Mouse (Mus musculus) limb, embryonic 14.5 days (tissue): Measurements from ENCODE around the gene Cd34. TPM values are rescaled to one million over a fixed set of nuclear protein-coding genes. Genes with fewer than 3 reads are reported as not detected.

ENCODE experiments used
- ATAC-seq: fragments of 200-750 bp; cut with Nextera tagmentation; 2 replicates; pipeline ENCODE4 v1.8.0; 2017; ENCODE audit warnings: low read depth, moderate number of reproducible peaks, moderate TSS enrichment; ENCODE audit not compliant: low FRiP score
- DNase-seq: peaks from one replicate; pipeline ENCODE4 v3.0.0-alpha.2; 2015; ENCODE audit warnings: low spot score
- H3K27ac ChIP-seq: fragments of 300-500 bp; sonication (generic); replicated peaks from 2 replicates; pipeline ENCODE4 v1.5.1; 2014; ENCODE audit warnings: low read depth, mild to moderate bottlenecking, low read length, moderate library complexity, mixed read lengths
- H3K27me3 ChIP-seq: fragments of 300-500 bp; sonication (generic); 2 replicates; pipeline ENCODE4 v1.6.1; 2014; ENCODE audit warnings: low read length, mixed read lengths; ENCODE audit not compliant: control insufficient read depth, insufficient read depth
- H3K36me3 ChIP-seq: fragments of 300-500 bp; sonication (generic); 2 replicates; pipeline ENCODE4 v1.6.1; 2014; ENCODE audit warnings: mild to moderate bottlenecking, low read length, moderate library complexity, mixed read lengths; ENCODE audit not compliant: control insufficient read depth, insufficient read depth
- H3K4me1 ChIP-seq: fragments of 300-500 bp; sonication (generic); 2 replicates; pipeline ENCODE4 v1.6.1; 2014; ENCODE audit warnings: antibody characterized with exemption, low read length, mixed read lengths; ENCODE audit not compliant: control insufficient read depth, insufficient read depth
- H3K4me2 ChIP-seq: fragments of 300-500 bp; sonication (generic); replicated peaks from 2 replicates; pipeline ENCODE4 v1.6.1; 2014; ENCODE audit warnings: low read depth, mild to moderate bottlenecking, low read length, moderate library complexity; ENCODE audit not compliant: severe bottlenecking
- H3K4me3 ChIP-seq: fragments of 300-500 bp; sonication (generic); replicated peaks from 2 replicates; pipeline ENCODE4 v1.5.1; 2014; ENCODE audit warnings: low read length
- H3K9ac ChIP-seq: fragments of 300-500 bp; sonication (generic); 2 replicates; pipeline ENCODE4 v1.6.1; 2014; ENCODE audit warnings: mild to moderate bottlenecking, low read depth, low read length, moderate library complexity; ENCODE audit not compliant: severe bottlenecking
- H3K9me3 ChIP-seq: fragments of 300-500 bp; sonication (generic); 2 replicates; pipeline ENCODE4 v1.6.1; 2016; ENCODE audit warnings: low read length; ENCODE audit not compliant: control insufficient read depth
- POLR2A ChIP-seq: fragments of 200-500 bp; IDR thresholded peaks from 2 replicates; pipeline ENCODE4 v1.8.0; 2012; ENCODE audit warnings: inconsistent platforms, mild to moderate bottlenecking, moderate library complexity, borderline replicate concordance; ENCODE audit not compliant: insufficient read depth, insufficient read length; ENCODE audit errors: extremely low read depth
- WGBS: fragments of 180-500 bp; shearing (Covaris S2); extraction: QIAGEN DNeasy Blood & Tissue Kit; methylation state at CpG from one replicate; pipeline ENCODE4 v1.1.7; 2014; 5-methylcytosine and 5-hydroxymethylcytosine counted together
- polyA plus RNA-seq, 2 experiments: library from polyadenylated mRNA; depleted of rRNA in 1 of 2; stranded (reverse) in 1 of 2; unstranded in 1 of 2; fragments of >200 nt; fragmentation: Nextera tagmentation in 1 of 2; extraction: Ambion mirVana in 1 of 2; gene quantifications; 2 replicates each; pipeline versions ENCODE4 v1.2.1 to v1.2.3; 2012 to 2014

Cd34 gene
- polyA plus RNA-seq, 2 experiments, result 80.0 to 108 TPM

DNA sequence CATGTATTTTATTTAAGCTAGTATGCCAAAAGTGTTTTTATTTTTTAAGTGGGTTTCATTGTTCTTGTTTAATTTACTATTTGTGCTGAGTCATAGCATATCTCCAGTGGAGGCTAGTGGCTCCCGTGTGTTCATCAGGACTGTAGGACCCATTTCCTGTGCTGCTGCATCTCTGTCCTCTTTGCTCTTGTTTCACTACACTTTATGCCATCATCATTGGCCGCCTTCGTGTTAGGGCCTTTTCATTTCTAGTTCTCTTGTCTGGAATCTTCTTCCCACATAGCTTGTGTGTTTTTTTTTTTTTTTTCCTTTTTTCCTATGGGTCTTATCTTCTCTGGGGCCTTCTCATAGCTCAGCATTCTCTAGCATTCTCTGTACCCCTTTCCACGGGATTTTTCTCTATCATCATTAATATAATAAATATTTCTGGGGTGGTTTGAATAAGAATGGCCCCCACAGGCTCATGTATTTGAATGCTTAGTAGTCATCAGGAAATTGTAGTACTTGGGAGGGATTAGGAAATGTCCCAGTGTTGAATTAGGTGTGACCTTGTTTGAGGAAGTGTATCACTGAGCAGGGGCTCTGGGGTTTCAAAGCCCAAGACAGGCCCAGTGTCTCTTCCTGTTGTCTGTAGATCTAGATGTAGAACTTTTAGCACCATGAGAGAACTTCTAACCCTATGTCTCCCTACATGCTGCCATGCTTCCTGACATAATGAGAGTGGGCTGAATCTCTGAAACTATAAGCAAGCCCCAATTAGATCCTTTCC lies 47.0 kb downstream of the Cd34 start:
- H3K36me3 ChIP-seq, result no peaks in the 10 kb centered on the region
- no peak overlapping the region for H3K27ac ChIP-seq
- no peak for DNase-seq
- H3K9ac ChIP-seq, result no peak overlapping the region
- ATAC-seq, result no peak
- TF ChIP-seq POLR2A, result no peak
- no peaks in the 10 kb centered on the region for H3K9me3 ChIP-seq
- no peak overlapping the region for H3K4me3 ChIP-seq
- H3K4me1 ChIP-seq, result no peaks in the 10 kb centered on the region
- WGBS, result 83% methylated on average over 4 of the region's 4 CpGs
- H3K4me2 ChIP-seq, result no peak overlapping the region
- H3K27me3 ChIP-seq, result no peaks in the 10 kb centered on the region

DNA sequence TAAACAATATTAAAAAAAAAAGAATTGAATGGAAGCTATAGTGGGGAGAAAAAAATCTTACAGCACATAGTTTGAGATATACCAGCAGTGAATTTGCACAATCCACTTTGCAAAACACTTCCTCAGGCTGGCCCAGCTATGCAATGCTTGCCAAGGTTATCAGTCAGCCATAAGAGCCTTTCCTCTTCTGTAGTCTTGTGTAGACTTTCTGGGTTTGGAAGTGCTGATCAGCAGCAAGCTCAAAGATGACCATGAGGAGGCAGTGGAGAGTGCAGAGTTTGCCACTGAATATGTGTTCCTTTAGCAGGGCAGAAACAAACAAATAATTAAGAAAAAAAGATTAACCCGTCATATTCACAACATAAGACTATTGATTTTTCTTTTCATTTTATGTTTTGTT lies 50.4 kb downstream of the Cd34 start:
- 83% methylated on average over 1 of the region's 1 CpGs for WGBS
- TF ChIP-seq POLR2A, result no peak
- Histone ChIP-seq H3K4me1 (no peaks in the 10 kb centered on the region), H3K36me3 (no peaks in the 10 kb centered on the region), H3K27ac (no peak overlapping the region), H3K9ac (no peak overlapping the region), H3K4me2 (no peak overlapping the region), H3K9me3 (no peaks in the 10 kb centered on the region), H3K27me3 (no peaks in the 10 kb centered on the region), H3K4me3 (no peak overlapping the region)
- DNase-seq, result no peak
- ATAC-seq, result no peak

DNA sequence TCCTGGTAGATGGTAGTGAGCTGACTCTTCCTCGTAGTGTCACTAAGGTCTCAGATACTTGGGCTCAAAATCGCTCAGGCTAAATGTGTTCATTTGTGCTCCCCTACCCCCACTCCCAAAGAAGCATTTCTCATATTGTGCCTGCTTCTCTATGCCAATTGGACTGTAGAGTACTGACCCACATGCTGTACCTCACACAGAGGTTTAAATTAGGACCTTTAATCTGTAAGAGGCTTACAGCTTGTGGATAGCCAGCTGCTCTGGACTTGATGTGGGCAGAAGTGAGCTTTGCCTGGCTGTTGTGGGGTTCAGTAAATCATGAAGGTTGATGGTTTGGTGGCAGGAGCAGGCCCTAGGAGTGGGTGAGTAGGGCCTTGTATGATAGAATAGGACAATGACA lies 52.4 kb downstream of the Cd34 start:
- Histone ChIP-seq H3K4me1 (no peaks in the 10 kb centered on the region), H3K36me3 (no peaks in the 10 kb centered on the region), H3K9ac (no peak overlapping the region), H3K27me3 (no peaks in the 10 kb centered on the region), H3K4me3 (no peak overlapping the region), H3K4me2 (no peak overlapping the region), H3K9me3 (no peaks in the 10 kb centered on the region), H3K27ac (no peak overlapping the region)
- WGBS, result 86% methylated on average over 2 of the region's 2 CpGs
- no peak for ATAC-seq
- DNase-seq, result no peak
- no peak for TF ChIP-seq POLR2A

DNA sequence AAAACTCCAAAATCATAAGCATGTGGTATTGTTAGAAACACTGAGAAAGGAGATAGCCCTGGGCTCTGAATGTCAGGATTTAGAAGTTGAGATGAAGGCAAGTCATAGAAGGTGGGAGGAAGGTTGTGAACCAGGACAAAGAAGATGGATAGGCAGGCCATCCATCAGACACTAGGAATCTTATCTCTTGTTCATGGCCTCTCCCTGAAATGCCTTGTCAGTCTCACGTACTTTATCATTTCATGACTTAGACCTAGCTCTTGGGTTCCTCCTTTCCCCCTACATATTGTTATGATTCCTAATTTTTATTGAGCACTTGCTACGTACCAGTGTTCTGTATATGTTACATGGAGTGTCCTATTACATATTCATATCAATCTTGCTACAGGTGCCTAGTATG lies 53.0 kb downstream of the Cd34 start:
- DNase-seq, result no peak

DNA sequence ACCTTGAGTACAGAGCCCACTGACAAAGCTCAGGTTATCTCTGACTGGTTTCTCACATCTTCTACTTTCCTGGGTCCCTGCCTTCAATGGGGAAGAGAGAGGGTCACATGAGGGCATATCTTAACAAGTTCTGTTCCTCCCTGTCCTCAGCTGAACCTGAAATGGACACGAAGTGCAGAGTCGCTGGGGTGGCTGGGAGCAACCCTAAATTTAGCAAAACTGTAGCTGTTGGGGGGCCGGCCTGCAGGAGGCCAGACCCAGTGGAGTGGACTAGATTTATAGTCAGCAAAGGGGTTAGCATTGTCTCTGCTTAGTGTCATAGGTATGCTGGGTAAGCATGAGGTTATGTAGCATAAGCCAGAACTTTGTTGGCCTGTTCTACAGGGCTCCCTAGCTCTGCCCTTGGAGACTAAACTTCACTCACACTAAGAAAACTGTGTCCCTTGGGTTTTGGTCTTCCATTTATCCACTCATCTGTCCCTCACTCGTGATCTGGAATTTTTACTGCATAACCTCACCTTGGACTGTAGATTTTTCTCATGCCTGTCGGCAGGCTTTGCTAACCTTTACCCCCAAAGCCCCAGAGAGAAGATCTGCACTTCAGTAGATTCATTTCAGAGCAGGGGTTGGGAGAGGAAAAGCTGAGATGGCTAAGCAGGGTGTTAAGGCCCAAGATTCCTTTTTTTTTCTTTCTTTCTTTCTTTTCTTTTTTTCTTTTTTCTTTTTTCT lies 54.1 kb downstream of the Cd34 start:
- Histone ChIP-seq H3K27ac (no peak overlapping the region), H3K4me2 (no peak overlapping the region), H3K4me3 (no peak overlapping the region), H3K27me3 (no peaks in the 10 kb centered on the region), H3K36me3 (no peaks in the 10 kb centered on the region), H3K4me1 (no peaks in the 10 kb centered on the region), H3K9ac (no peak overlapping the region), H3K9me3 (no peaks in the 10 kb centered on the region)
- no peak for DNase-seq
- ATAC-seq, result no peak
- WGBS, result 61% methylated on average over 5 of the region's 5 CpGs
- no peak for TF ChIP-seq POLR2A

More for the DNA sequence above, 53.0 kb downstream of the Cd34 start:
- Histone ChIP-seq H3K4me2 (no peak overlapping the region), H3K9ac (no peak overlapping the region), H3K36me3 (no peaks in the 10 kb centered on the region), H3K27me3 (no peaks in the 10 kb centered on the region), H3K27ac (no peak overlapping the region), H3K4me3 (no peak overlapping the region), H3K4me1 (no peaks in the 10 kb centered on the region), H3K9me3 (no peaks in the 10 kb centered on the region)
- no peak for TF ChIP-seq POLR2A
- ATAC-seq, result no peak
- WGBS, result 76% methylated on average over 2 of the region's 2 CpGs
